Mouse (Mus musculus) mouse embryonic stem cell (cell line): ENCODE results near the gene Adcy9.
"Not testable (repeated sequence)": the region's sequence is repeated elsewhere in the genome, so short reads cannot be mapped to it uniquely, and the experiment has no call there.

ENCODE experiments used
- in situ Hi-C, 2 experiments: fragments of 300-500 bp; cut with MboI; formaldehyde crosslinking; loops; 1 replicate in 1 of 2; 3 replicates in 1 of 2; pipeline ENCODE4 v1.14.3; 2019 to 2020; ENCODE audit warnings: low sequenced_read_pairs in 2 of 2, low pct_unique_long_range_greater_than_20kb in 1 of 2, mixed read lengths in 1 of 2; ENCODE audit not compliant: unreplicated experiment in 1 of 2

Adcy9 gene

DNA sequence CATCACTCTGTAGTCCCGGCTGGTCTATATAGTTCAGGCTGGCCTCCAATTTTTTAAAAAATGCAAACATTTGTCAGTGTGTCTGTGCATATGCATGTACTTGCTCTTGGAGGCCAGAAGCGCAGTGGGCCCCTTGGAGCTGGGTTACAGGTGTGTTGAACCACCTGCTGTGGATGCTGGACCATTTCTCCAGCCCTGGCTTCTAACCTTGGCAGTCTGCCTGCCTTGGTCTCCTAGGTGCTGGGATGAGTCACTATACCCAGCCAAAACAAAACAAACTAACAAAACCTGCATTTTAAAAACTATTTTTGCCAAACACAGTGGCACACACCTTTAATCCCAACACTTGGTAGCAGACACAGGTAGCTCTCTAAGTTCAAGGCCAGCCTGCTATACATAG lies 162.8 kb downstream of the Adcy9 start:
- in situ Hi-C loops, result no loop called here

DNA sequence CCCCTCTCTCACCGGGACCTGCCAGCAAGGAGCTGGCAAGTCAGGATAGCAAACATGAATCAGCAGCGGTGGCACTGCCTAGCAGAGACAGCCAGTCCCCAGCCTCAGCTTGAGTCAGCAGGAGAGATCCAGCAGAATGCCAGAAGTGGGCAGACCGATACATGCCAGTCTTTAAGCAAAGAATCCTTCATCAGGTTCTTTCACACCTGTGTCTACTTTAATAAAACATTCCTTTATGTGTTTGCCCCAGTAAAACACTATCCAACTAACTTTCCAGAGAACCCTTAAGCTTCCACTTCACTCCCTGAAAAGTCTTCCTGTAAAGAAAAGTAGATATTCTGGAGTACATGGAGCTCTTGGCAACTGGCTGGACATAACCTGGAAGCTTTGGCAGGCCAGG lies 171.5 kb downstream of the Adcy9 start:
- in situ Hi-C loops, result no loop called here

DNA sequence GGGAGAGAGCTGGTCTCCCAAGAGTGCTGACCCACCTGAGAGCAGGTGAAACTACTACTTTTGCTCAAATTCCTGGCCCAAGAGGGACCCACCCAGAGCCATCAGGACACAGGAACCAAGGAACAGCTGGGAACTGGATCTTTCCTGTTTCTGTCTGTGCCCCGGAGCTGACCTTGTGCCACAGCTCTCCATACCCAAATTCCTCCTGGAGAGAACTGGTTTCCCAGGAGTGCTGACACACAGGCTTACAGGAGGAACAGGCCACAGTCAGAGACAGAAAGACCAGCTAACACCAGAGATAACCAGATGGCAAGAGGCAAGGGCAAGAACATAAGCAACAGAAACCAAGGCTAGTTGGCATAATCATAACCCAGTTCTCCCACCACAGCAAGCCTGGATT lies 175.1 kb downstream of the Adcy9 start:
- in situ Hi-C loops, result not testable (repeated sequence)
